Mouse (Mus musculus) embryonic facial prominence, embryonic 12.5 days (tissue): ENCODE measurements at regions not wholly inside any gene's neighbourhood (a gene's known extent, or its start where the extent isn't known, plus 50 kb on each side); places are given as distances from the start of the nearest gene placed in this dataset.

Source experiments
- ATAC-seq: fragments of 200-750 bp; cut with Nextera tagmentation; 2 replicates; pipeline ENCODE4 v1.8.0; 2017; ENCODE audit not compliant: insufficient number of reproducible peaks, insufficient read depth, low FRiP score, low TSS enrichment
- H3K27ac ChIP-seq: fragments of 300-500 bp; sonication (generic); 2 replicates; pipeline ENCODE4 v1.5.1; 2016; ENCODE audit warnings: mild to moderate bottlenecking
- H3K27me3 ChIP-seq: fragments of 300-500 bp; sonication (generic); 2 replicates; pipeline ENCODE4 v1.6.1; 2016; ENCODE audit warnings: mild to moderate bottlenecking, moderate library complexity
- H3K36me3 ChIP-seq: fragments of 300-500 bp; sonication (generic); 2 replicates; pipeline ENCODE4 v1.6.1; 2016; ENCODE audit warnings: mild to moderate bottlenecking
- H3K4me1 ChIP-seq: fragments of 300-500 bp; sonication (generic); 2 replicates; pipeline ENCODE4 v1.6.1; 2016
- H3K4me2 ChIP-seq: fragments of 300-500 bp; sonication (generic); replicated peaks from 2 replicates; pipeline ENCODE4 v1.6.1; 2016; ENCODE audit warnings: mild to moderate bottlenecking, moderate library complexity
- H3K4me3 ChIP-seq: fragments of 300-500 bp; sonication (generic); 2 replicates; pipeline ENCODE4 v1.5.1; 2016; ENCODE audit warnings: mild to moderate bottlenecking
- H3K9ac ChIP-seq: fragments of 300-500 bp; sonication (generic); 2 replicates; pipeline ENCODE4 v1.6.1; 2016; ENCODE audit warnings: mild to moderate bottlenecking, moderate library complexity
- H3K9me3 ChIP-seq: fragments of 300-500 bp; sonication (generic); 2 replicates; pipeline ENCODE4 v1.6.1; 2016; ENCODE audit warnings: mild to moderate bottlenecking, moderate library complexity
- WGBS: fragments of 180-500 bp; shearing (Covaris S2); methylation state at CpG from one replicate; pipeline ENCODE4 v1.1.7; 2016; 5-methylcytosine and 5-hydroxymethylcytosine counted together

DNA sequence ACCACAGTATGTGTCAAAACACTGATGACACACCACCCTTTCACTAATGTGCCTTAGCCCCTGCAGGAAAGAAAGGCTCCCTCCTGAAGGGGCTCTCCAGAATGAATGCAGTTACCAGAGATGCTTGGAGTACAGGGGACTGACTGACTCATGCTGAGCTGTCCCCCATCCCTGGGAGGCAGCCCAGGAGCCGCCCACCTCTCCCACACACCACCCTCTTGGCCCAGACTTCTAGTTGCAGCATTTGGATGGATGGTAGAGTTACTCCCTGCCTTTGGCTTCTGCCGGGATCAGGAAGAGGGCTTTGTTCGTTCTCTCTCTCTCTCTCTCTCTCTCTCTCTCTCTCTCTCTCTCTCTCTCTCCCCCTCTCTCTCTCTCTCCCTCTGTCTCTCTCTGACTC, 53.4 kb upstream of the Jun start:
- H3K9me3 ChIP-seq, result peaks cover 7% of the 10 kb centered on the region
- 36% methylated on average over 3 of the region's 3 CpGs for WGBS
- H3K27ac ChIP-seq, result peak overlapping the region; percentile 69
- H3K27me3 ChIP-seq, result no peaks in the 10 kb centered on the region
- H3K4me2 ChIP-seq, result peak overlapping the region; percentile 26; the same call in 1 of the 2 replicates
- H3K9ac ChIP-seq, result no peak overlapping the region
- H3K36me3 ChIP-seq, result no peaks in the 10 kb centered on the region
- no peak overlapping the region for H3K4me3 ChIP-seq
- peaks cover 34% of the 10 kb centered on the region for H3K4me1 ChIP-seq
- no peak for ATAC-seq

DNA sequence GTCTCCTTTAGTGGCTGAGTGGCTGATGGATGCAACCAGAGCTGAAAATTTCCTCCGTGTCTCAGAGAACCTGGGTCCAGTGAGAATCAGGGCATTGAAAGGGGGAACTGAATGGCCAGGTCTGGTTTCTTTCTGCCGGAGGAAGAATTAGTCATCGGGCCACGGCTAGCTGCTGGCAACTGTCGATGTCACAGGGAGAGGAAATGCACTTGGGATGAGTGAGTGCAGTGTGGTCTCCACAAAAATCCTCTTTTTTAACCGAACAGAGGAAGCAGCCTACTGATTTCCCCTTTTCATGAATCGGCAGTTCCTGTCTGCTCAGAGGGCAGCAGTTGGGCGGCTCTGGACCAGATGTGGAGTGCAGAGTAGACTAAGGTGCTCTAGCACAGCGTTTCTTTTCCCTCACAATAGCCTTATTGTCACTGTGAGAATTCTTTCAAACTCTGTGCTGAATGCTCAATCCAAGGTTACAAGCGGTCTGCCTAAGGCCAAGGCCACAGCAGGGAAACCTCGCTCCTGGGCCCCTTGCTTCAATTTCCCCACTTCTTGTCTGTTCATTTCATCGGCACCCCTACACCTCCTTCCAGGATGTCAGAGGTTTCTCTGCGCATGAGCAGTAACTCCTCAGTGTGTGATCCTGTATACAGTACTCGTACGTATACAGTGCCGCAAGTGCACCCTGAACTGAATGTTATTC, 54.1 kb upstream of the Jun start:
- Histone ChIP-seq H3K9me3 (peaks cover 7% of the 10 kb centered on the region), H3K27ac (peak overlapping the region; percentile 69), H3K27me3 (no peaks in the 10 kb centered on the region), H3K4me2 (peak overlapping the region; percentile 26), H3K9ac (no peak overlapping the region), H3K4me1 (peaks cover 34% of the 10 kb centered on the region), H3K36me3 (no peaks in the 10 kb centered on the region), H3K4me3 (0 out of 2 replicates have a peak overlapping the region, but pooled peaks have one; percentile 5)
- ATAC-seq, result peak; percentile 68
- 22% methylated on average over 16 of the region's 16 CpGs for WGBS

GRCm38 (mm10) chr4:95106881-95107665, 55.1 kb upstream of the Jun start:
- peak overlapping the region; percentile 50; the same call in 1 of the 2 replicates for H3K27ac ChIP-seq
- H3K9ac ChIP-seq, result no peak overlapping the region
- no peak for ATAC-seq
- H3K27me3 ChIP-seq, result no peaks in the 10 kb centered on the region
- H3K4me3 ChIP-seq, result no peak overlapping the region
- H3K4me2 ChIP-seq, result no peak overlapping the region
- WGBS, result 54% methylated on average over 10 of the region's 10 CpGs
- H3K4me1 ChIP-seq, result peaks cover 34% of the 10 kb centered on the region
- no peaks in the 10 kb centered on the region for H3K36me3 ChIP-seq
- 0 out of 2 replicates have a peak, but pooled peaks cover 2% of the 10 kb centered on the region for H3K9me3 ChIP-seq

- H3K9me3 ChIP-seq, result no peaks in the 10 kb centered on the region
- H3K27me3 ChIP-seq, result no peaks in the 10 kb centered on the region
- H3K27ac ChIP-seq, result no peak overlapping the region
- no peak for ATAC-seq
- no peak overlapping the region for H3K9ac ChIP-seq
- WGBS, result 51% methylated on average over 6 of the region's 6 CpGs
- no peak overlapping the region for H3K4me3 ChIP-seq
- H3K36me3 ChIP-seq, result no peaks in the 10 kb centered on the region
- peaks cover 34% of the 10 kb centered on the region for H3K4me1 ChIP-seq
- H3K4me2 ChIP-seq, result no peak overlapping the region
Observed at GRCm38 (mm10) chr4:95108811-95109210, 56.8 kb upstream of the Jun start.

DNA sequence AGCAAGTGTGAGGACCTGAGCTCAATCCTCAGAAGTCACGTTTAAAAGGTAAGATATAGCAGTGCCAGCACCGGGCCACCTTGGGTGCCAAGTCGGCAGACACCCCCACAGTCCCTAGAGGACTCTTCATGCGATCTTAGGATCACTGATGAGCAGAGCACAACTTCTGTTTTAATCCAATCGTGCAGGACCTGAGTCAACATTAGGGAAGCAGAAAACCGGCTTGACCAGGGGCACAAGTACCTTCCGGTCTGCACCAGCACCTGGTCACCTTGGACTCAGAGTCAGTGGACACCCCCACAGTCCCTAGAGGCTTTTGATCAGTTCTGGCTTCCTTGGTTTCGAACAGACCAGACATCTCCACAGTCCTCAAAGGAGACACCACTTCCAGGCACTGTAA, 58.8 kb upstream of the Jun start:
- Histone ChIP-seq H3K4me2 (no peak overlapping the region), H3K9me3 (no peaks in the 10 kb centered on the region), H3K4me1 (peaks cover 28% of the 10 kb centered on the region), H3K9ac (no peak overlapping the region), H3K27ac (no peak overlapping the region), H3K27me3 (no peaks in the 10 kb centered on the region), H3K36me3 (no peaks in the 10 kb centered on the region), H3K4me3 (no peak overlapping the region)
- no peak for ATAC-seq
- 86% methylated on average over 8 of the region's 8 CpGs for WGBS

- H3K36me3 ChIP-seq, result no peaks in the 10 kb centered on the region
- H3K4me1 ChIP-seq, result no peaks in the 10 kb centered on the region
- no peak overlapping the region for H3K4me3 ChIP-seq
- H3K4me2 ChIP-seq, result no peak overlapping the region
- 68% methylated on average over 5 of the region's 5 CpGs for WGBS
- H3K27me3 ChIP-seq, result no peaks in the 10 kb centered on the region
- H3K9me3 ChIP-seq, result no peaks in the 10 kb centered on the region
- no peak overlapping the region for H3K9ac ChIP-seq
- no peak for ATAC-seq
- no peak overlapping the region for H3K27ac ChIP-seq
Observed at GRCm38 (mm10) chr4:95117158-95117681, 65.2 kb upstream of the Jun start.

GRCm38 (mm10) chr4:95120876-95121275, 68.9 kb upstream of the Jun start:
- no peaks in the 10 kb centered on the region for H3K9me3 ChIP-seq
- H3K4me2 ChIP-seq, result no peak overlapping the region
- H3K9ac ChIP-seq, result no peak overlapping the region
- no peaks in the 10 kb centered on the region for H3K27me3 ChIP-seq
- no peaks in the 10 kb centered on the region for H3K36me3 ChIP-seq
- no peaks in the 10 kb centered on the region for H3K4me1 ChIP-seq
- ATAC-seq, result no peak
- H3K4me3 ChIP-seq, result no peak overlapping the region
- H3K27ac ChIP-seq, result no peak overlapping the region
- 83% methylated on average over 1 of the region's 1 CpGs for WGBS

GRCm38 (mm10) chr4:95125346-95125745, 73.3 kb upstream of the Jun start:
- Histone ChIP-seq H3K27me3 (no peaks in the 10 kb centered on the region), H3K9me3 (no peaks in the 10 kb centered on the region), H3K4me1 (no peaks in the 10 kb centered on the region), H3K27ac (no peak overlapping the region), H3K4me2 (no peak overlapping the region), H3K4me3 (no peak overlapping the region), H3K36me3 (no peaks in the 10 kb centered on the region), H3K9ac (no peak overlapping the region)
- WGBS, result 89% methylated on average over 1 of the region's 1 CpGs
- no peak for ATAC-seq

DNA sequence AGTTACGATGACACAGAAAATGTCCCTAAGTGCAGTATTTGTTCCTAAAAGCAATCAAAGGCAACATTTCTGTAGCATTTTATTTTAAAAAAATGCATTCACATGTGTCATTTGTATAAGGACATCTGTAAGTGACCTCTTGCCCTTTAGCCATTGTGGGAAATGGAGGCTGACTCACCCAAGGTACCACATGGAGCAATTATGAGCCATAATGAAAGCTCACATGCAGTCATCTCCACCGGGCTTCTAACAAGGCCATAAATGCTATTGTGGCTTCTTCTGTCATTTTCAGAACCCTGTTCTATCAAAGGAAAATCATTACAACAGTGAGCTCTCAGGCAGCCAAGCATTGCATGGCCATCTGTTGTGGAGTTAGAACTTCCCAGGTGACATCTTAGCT, 75.9 kb upstream of the Jun start:
- no peak for ATAC-seq
- no peak overlapping the region for H3K4me2 ChIP-seq
- no peaks in the 10 kb centered on the region for H3K9me3 ChIP-seq
- no peaks in the 10 kb centered on the region for H3K36me3 ChIP-seq
- H3K4me3 ChIP-seq, result no peak overlapping the region
- 85% methylated on average over 2 of the region's 2 CpGs for WGBS
- H3K27ac ChIP-seq, result no peak overlapping the region
- no peaks in the 10 kb centered on the region for H3K4me1 ChIP-seq
- H3K27me3 ChIP-seq, result no peaks in the 10 kb centered on the region
- H3K9ac ChIP-seq, result no peak overlapping the region

- no peaks in the 10 kb centered on the region for H3K27me3 ChIP-seq
- H3K9ac ChIP-seq, result no peak overlapping the region
- WGBS, result 32% methylated on average over 3 of the region's 3 CpGs
- H3K4me2 ChIP-seq, result no peak overlapping the region
- H3K36me3 ChIP-seq, result no peaks in the 10 kb centered on the region
- no peaks in the 10 kb centered on the region for H3K9me3 ChIP-seq
- H3K4me3 ChIP-seq, result no peak overlapping the region
- no peak for ATAC-seq
- H3K27ac ChIP-seq, result no peak overlapping the region
- H3K4me1 ChIP-seq, result peaks cover 8% of the 10 kb centered on the region
Observed at GRCm38 (mm10) chr4:95133815-95134214, 81.8 kb upstream of the Jun start.

DNA sequence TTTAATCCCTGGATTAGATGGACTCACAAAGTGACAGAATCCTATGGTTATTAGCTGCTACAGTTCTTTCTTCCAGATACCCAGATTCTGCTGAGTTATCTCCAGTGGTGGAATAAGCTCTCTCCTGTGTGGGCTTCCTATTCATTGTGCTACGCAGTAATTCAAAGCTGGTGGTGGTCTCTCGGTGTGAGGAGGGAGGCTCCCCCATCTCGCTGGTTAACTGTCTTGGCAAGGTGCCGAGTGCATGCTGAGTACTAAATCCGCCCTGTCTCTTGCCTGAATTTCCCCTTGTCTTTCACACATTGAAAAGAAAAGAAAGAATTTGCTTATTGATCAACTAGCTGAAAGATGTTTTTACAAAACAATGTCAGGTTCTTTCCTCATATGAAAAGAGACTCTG, 82.6 kb upstream of the Jun start:
- ATAC-seq, result no peak
- H3K36me3 ChIP-seq, result no peaks in the 10 kb centered on the region
- H3K9ac ChIP-seq, result no peak overlapping the region
- H3K4me3 ChIP-seq, result no peak overlapping the region
- no peaks in the 10 kb centered on the region for H3K27me3 ChIP-seq
- no peak overlapping the region for H3K27ac ChIP-seq
- no peak overlapping the region for H3K4me2 ChIP-seq
- H3K4me1 ChIP-seq, result peaks cover 8% of the 10 kb centered on the region
- 11% methylated on average over 5 of the region's 5 CpGs for WGBS
- H3K9me3 ChIP-seq, result no peaks in the 10 kb centered on the region
